Mouse (Mus musculus) ovary, adult 18-20 months (tissue): Measurements from ENCODE around the gene Mfsd11.
"Not testable (repeated sequence)": the region's sequence is repeated elsewhere in the genome, so short reads cannot be mapped to it uniquely, and the experiment has no call there.

Experiments used
- DNase-seq: peaks from one replicate; pipeline ENCODE4 v3.0.0; 2022; ENCODE audit warnings: low spot score, mixed read lengths

The Mfsd11 gene

DNA sequence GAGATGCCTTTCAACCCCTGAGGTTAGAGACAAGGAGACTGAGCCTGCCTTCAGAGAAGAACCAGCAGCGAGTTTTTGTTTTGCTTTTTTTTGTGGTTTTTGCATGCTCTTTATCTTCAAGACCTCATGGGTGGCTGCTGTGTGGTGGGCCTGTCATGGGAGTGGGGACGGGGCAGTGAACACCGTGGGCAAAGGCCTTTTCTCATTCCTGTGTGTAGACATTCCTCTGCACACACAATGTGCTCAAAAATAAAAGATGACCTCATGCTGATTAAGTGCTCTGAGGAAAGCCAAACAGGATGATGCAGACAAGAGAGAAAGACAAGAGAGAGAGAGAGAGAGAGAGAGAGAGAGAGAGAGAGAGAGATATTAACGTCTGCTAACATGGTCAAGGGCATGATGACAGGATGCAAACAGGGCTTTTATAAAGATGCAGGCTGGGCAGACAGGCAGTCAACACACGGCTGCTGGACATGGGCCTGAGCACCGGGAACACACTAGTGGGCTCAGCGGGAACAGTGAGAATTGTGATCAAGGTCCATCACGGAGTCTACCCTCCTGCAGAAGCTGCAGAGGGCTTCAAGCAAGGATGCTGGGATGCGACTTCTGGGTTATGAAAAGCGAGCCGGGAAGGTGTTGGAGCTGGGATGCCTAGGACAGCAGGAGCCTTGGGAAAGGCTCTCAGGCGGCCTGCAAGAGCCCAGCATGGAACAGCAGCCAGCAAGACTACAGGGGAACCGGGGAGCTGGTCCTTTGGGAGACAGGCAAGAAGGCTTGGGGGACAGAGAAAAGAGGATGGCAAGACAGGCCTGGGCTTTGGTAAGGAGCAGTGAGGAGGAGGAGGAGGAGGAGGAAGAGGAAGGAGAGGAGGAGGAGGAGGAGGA, 30.9 kb upstream of the Mfsd11 start:
- DNase-seq = no peak

GRCm38 (mm10) chr11:116822215-116822614, 30.0 kb upstream of the Mfsd11 start:
- DNase-seq = no peak

DNA sequence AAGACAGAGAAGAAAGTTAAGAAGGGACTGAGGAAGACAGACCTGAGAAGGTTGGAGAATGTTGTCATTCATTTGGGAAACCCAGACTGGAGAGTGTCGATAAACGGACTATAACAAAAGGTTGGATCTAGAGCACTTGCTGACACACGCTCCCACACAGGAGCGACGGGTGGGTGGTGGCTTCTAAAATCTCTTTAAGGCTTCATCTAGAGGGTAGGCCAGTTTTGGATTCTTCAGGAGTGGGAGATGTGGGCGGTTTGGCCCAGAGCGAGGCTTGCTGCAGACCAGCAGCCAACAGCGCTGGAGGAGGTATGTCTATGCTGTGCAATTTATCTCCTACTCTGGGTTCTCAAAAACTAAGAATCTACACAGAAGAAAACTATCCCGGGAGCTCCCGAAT, 29.6 kb upstream of the Mfsd11 start:
- DNase-seq = no peak

- no peak for DNase-seq
These were observed 29.0 kb upstream of the Mfsd11 start for GRCm38 (mm10) chr11:116823255-116823654.

GRCm38 (mm10) chr11:116823885-116824284, 28.4 kb upstream of the Mfsd11 start:
- DNase-seq = not testable (repeated sequence)

DNA sequence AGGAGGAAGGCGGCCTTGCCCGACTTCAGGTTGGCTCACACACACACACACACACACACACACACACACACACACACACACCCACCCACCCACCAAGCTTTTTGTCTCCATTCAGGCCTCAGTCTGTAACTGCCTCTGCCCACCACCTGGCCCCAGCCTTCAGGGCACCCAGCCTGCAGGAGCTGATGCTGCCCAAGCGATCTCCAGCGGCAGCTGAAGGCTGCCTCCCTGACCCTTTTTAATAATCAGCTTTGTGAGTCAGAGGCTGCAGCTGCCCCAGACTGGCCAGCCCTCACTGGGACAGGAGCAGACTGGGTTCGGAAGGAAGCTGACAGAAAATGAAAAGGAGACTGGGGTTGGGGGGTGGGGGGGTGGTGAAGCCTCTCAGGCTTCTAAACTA, 27.0 kb upstream of the Mfsd11 start:
- DNase-seq = no peak

DNA sequence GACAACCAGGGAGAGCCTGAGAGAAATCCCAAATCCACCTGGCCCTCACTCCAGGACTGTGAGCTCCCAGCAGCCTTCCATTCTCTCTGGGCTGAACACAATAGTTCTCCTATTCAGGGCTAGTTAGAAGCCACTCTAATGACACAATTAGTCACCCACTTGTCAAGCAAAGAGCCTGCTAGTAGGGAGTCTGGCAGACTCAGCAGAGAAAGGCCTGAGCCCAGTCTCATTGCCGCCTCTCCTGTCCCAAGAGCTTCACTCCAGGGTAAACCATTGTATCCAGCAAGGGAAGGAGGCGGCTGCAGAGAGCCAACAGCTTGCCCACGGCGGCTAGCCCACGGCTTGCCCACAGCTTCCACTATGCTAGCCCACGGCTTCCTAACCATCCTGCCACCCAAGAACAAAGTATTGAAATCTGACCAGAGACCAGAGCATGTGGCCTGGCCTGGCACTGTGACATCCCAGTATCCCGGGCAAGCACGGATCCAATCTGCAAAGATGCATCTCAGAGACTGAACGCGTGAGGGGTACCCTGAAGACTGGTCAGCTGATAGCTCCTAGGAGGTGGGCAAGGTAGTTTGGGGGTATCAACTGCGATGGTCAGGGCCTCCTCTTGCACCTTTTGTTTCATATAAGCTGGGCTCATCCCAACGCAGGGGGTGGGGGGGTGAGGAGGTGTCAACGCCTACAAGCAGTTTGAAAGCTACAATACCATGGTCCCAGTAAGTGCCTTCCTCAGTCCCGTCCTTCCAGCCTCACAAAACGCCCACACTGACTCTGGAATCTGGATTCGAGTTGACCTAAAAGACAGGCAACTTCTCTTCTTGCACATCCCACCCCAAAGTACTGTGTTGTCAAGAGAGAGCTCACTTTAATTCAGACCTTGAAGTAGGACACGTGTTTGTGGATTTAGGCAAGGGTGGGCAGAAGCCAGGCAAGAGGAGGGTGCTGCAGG, 25.4 kb upstream of the Mfsd11 start:
- DNase-seq = no peak

DNA sequence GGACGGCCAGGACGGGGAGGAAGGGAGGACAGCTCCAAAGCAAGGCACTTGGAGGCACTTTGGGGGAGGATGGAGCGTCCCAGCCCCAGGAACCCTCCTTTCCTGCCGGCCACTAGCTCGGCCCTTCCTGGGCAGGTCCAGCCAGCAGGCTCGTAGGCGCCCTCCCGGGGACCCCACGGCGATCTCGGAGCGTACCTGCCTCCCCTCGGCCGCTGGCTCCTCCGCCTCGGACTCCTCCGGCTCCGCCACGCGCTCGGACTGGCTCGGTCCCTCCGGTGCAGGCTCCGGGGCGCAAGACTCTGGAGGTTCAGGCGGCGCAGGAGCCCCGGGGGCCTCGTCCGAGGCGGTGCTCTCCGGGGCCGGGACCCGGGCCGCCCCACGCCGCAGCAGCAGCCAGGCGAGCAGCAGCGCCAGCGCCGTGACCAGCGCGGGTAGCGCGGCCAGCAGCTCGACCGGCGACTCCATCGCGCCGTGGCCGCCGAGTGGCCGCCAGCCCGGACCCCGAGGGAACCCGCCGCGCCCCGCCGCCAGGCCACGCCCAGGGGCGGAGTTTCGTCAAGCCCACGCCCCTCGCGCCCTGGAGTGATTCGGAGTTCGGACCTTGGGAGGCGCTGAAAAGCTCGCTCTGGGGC, 24.6 kb upstream of the Mfsd11 start, which contains the start of gene Mxra7:
Gene Mxra7 (minus strand): TSS at position 513 of the 632 bp plus-strand sequence.
- DNase-seq = peak; percentile 76

- no peak for DNase-seq
These were observed 20.0 kb upstream of the Mfsd11 start for GRCm38 (mm10) chr11:116832172-116832685.

DNA sequence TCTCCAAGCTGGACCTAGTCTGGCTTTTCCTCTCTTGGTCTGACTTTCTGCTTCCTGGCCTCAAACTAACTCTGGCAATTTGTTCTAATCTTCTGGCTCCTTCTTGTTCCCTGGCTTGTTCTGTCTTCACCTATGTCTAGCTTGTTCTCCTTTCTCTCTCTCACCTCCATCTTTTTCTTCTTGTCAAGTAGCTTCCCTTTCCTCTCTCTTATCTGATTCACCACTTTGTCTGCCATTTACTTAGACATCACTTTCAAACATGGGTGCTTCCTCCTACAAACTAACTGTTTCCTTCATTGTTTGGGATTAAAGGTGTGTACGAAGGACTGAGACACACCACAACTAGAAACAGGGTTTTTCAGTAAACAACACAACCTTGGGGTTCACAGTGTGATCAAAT, 17.3 kb upstream of the Mfsd11 start:
- no peak for DNase-seq

GRCm38 (mm10) chr11:116836283-116836682, 16.0 kb upstream of the Mfsd11 start:
- no peak for DNase-seq

DNA sequence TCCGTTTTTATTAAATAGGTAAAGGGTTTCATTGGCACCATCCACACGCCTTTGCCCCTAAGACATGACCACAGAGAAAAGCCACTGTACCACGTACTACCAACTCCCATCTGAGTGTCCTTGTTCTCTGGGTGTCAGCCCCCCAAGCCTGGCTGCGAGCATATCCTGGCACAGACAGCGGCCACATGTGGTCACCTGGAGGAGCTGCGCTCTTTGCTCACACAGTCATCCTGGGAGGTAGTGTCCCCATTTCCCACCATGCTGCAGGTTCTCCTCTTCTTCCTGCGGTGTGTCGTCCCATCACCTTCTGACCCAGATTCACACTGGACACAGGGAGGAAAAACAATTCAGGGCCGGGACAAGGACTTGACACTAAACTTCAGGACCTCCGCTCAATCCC, 14.8 kb upstream of the Mfsd11 start:
- DNase-seq = no peak

- DNase-seq = no peak
These were observed 13.3 kb upstream of the Mfsd11 start for GRCm38 (mm10) chr11:116838936-116839335.

DNA sequence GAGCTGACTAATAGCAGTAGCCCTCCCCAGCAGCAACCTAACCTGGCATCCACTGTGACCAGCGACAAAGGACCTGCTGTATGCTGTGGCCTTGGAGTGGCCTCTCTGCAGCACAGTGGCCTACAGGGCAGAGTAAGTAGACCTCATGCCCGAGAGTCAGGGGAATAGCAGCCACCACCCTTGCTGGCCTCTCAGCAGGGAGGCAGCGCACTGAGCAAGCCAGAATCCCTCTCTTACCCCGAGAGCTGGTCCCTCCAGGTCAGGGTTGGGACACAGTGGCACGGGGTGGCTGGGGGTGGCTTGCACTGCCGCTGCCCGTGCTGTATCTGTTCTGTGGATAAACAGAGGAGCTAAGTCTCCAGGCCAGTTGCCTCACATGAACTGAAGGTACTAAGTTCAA, 12.6 kb upstream of the Mfsd11 start:
- DNase-seq = no peak

DNA sequence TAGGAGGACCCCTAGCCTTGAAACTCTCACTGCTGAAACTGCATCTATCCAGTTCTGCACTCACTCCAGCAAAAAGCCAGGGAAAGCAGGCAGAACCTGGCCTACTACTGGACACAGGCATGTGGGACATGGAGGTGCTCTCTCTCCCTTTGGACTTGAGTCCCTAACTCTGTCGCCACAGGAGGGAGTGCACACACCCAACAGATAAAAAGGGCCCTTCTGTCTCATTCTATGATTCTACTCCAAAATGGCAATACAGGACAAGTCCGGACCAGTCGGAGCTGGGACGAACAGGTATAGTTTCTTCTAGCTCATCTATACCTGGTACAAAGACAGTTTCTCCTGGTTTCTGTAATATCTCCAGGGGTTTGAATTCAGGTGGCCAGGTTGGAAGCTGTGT, 11.5 kb upstream of the Mfsd11 start:
- no peak for DNase-seq

DNA sequence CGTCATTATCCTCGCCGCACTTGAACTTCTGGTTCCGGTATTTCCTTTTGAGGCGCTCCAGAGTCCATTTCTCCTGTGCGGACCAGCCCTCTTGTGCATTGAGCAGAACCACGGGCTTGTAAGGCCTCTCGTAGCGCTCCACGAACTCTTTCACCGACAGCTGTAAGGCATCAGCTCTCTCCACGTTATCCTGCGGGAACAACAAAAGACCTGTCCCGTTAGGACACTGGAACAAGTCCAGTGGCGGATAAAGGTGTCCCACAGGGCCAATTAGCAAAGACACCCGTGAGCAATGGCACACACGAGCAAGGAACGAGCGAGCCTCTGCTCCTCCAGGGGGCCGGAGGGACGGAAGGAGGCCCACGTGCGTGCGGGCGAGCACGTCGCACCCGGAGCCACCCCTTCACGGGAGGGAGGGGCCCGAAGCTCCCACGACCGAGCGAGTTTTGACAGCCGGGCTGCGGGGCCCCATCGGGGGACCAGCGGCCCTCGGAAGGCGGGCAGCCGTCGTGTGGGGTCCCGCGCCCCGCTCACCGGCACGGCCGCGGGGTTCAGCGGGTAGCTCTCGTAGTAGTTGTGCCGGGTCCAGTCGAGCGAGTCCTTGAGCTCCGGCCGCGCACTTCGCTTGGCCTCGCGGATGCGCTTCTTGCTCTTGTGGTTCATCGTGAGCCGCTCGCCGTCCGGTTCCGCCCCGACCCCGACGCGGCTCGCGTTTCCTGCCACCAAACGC, 9.5 kb upstream of the Mfsd11 start:
- peak; percentile 43 for DNase-seq

DNA sequence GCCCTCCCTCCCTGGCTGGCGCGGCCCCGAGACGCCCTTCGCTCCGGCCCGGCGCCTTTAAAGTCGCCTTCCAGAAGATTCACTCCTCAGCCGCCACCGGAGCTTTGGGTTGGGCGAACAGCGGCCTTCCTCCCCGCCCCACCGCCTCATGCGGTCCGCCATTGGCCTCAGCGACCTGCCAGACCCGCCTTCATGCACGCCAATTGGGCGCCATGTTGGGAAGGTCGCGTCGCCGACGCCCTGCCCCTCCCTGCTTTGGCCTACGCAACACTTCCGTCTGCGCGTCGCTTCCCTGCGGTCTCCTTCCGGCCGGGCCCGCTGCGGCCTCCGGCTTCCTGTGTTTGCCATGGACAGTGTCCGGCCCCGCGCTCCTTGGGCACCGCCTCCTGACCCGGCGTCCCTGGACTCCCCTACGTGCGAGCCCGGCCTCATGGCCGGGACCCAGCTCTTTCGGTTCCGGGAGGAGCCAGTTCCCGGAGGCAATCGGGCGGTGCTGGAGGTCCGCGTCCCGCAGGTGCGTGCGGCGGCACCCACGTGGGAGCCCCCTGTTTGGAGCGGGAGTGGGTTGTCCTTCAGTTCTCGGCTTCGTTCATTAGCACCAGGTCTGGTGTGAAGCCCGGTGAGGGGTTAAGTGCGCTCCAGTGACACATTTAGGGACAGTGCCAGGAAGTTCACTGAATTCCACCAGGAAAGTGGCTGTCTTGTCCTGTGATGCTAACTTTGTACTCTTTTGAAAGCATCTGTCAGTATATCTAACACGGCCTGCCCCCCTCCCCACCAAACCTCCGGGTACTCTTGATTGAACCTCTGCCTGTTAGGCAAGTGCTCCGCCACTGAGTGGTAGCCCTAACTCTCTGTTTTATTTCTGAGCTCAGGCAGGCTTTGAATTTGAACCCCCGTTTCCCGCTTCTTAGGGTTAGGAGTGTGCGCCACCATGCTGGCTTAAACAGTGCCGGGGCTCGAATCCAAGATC, 8.7 kb upstream of the Mfsd11 start, which contains the start of the genes Mettl23 and Jmjd6:
Gene Mettl23 (plus strand): TSS at position 18 of the 973 bp plus-strand sequence.
Gene Jmjd6 (minus strand): TSS at position 189 of the 973 bp plus-strand sequence.
- peak; percentile 98 for DNase-seq

DNA sequence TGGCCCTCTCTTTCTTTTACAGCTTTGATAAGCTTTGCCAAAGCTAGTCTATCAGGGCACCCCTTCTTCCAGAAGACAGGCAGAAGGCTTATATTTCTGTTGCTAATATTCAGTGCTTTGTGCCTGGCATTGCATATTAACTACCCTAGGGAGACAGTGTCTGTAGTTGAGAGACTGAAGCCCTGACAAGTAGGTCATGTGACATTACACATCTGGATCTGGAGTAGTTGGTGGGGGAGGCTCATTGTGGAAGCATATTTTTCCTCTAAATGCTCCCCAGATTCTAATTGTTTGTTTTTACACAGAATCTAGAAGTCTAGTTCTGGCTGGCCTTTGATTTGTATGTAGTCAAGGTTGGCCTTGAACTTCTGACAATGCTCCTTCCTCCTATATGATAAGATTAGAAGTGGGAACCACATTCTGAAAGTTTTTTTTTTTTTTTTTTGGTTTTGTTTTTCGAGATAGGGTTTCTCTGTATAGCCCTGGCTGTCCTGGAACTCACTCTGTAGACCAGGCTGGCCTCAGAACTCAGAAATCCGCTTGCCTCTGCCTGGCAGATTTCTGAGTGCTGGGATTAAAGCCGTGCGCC, 5.6 kb upstream of the Mfsd11 start:
- DNase-seq = no peak
